Mouse (Mus musculus): ENCODE results near the gene Ccdc27. TPM values are rescaled to one million over a fixed set of nuclear protein-coding genes. Genes with fewer than 3 reads are reported as not detected.

Ccdc27 gene
- polyA plus RNA-seq, 1 experiment from 2014 or later: not detected

GRCm38 (mm10) chr4:154024729-154025521 lies 17.6 kb downstream of the Ccdc27 start:
- H3K9ac ChIP-seq: no peak overlapping the region
- H3K36me3 ChIP-seq: peaks cover 24% of the 10 kb centered on the region
- H3K4me3 ChIP-seq: no peak overlapping the region
- H3K27ac ChIP-seq: no peak overlapping the region
- peaks cover 31% of the 10 kb centered on the region for H3K4me1 ChIP-seq
- H3K9me3 ChIP-seq (replicated peaks): no peaks in the 10 kb centered on the region
- no peak for ATAC-seq (ENCODE audit: low FRiP score)
- WGBS: 35% methylated on average over 17 of the region's 17 CpGs
- H3K4me2 ChIP-seq (replicated peaks): peak overlapping the region; percentile 52
- H3K27me3 ChIP-seq: peaks cover 38% of the 10 kb centered on the region

GRCm38 (mm10) chr4:154023754-154024601 lies 18.5 kb downstream of the Ccdc27 start:
- no peak for ATAC-seq (ENCODE audit: low FRiP score)
- WGBS: 32% methylated on average over 8 of the region's 8 CpGs

DNA sequence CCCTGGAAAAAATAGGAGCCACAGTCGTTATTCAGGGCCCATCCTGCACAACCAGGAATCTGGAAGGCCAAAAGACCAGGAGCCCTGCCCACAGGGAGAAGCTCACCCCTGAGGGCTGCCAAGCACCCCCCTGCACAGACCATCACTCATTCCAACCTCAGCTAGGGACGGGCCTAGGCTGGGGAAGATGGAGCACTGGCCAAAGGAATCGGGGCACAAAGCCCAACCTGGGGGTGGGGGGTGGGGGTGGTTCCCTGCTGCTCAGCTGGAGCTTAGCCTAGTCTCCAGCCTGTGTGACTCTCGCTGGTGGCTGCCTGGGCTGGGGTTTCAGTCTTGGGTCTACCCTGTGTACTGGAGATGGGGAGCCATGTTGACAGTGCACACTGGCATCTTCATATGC lies 19.6 kb downstream of the Ccdc27 start:
- Histone ChIP-seq H3K4me3 (no peak overlapping the region), H3K9ac (no peak overlapping the region), H3K27me3 (peaks cover 38% of the 10 kb centered on the region), H3K4me2 (replicated peaks) (no peak overlapping the region), H3K27ac (no peak overlapping the region), H3K9me3 (replicated peaks) (no peaks in the 10 kb centered on the region), H3K4me1 (peaks cover 31% of the 10 kb centered on the region), H3K36me3 (peaks cover 45% of the 10 kb centered on the region)
- ATAC-seq (ENCODE audit: low FRiP score): no peak
- 36% methylated on average over 4 of the region's 4 CpGs for WGBS

More at GRCm38 (mm10) chr4:154023754-154024601, 18.5 kb downstream of the Ccdc27 start:
- Histone ChIP-seq H3K4me3 (no peak overlapping the region), H3K9ac (no peak overlapping the region), H3K4me1 (peaks cover 31% of the 10 kb centered on the region), H3K27me3 (peaks cover 38% of the 10 kb centered on the region), H3K4me2 (replicated peaks) (no peak overlapping the region), H3K36me3 (peaks cover 34% of the 10 kb centered on the region), H3K9me3 (replicated peaks) (no peaks in the 10 kb centered on the region), H3K27ac (no peak overlapping the region)

- peaks cover 35% of the 10 kb centered on the region for H3K27me3 ChIP-seq
- H3K4me3 ChIP-seq: no peak overlapping the region
- 72% methylated on average over 4 of the region's 4 CpGs for WGBS
- no peak for ATAC-seq (ENCODE audit: low FRiP score)
- H3K36me3 ChIP-seq: peaks cover 50% of the 10 kb centered on the region
- H3K9ac ChIP-seq: no peak overlapping the region
- no peak overlapping the region for H3K27ac ChIP-seq
- peaks cover 31% of the 10 kb centered on the region for H3K4me1 ChIP-seq
- H3K9me3 ChIP-seq (replicated peaks): no peaks in the 10 kb centered on the region
- no peak overlapping the region for H3K4me2 ChIP-seq (replicated peaks)
Observed at GRCm38 (mm10) chr4:154022407-154022806, 20.1 kb downstream of the Ccdc27 start.

- Histone ChIP-seq H3K9ac (no peak overlapping the region), H3K4me1 (peaks cover 30% of the 10 kb centered on the region), H3K4me2 (replicated peaks) (no peak overlapping the region), H3K4me3 (no peak overlapping the region), H3K9me3 (replicated peaks) (no peaks in the 10 kb centered on the region), H3K27ac (no peak overlapping the region), H3K27me3 (peaks cover 26% of the 10 kb centered on the region), H3K36me3 (peaks cover 59% of the 10 kb centered on the region)
- ATAC-seq (ENCODE audit: low FRiP score): no peak
- WGBS: 93% methylated on average over 9 of the region's 9 CpGs
Observed at GRCm38 (mm10) chr4:154021432-154021831, 21.0 kb downstream of the Ccdc27 start.

GRCm38 (mm10) chr4:154019571-154019970 lies 22.9 kb downstream of the Ccdc27 start:
- Histone ChIP-seq H3K27ac (no peak overlapping the region), H3K9me3 (replicated peaks) (no peaks in the 10 kb centered on the region), H3K4me3 (no peak overlapping the region), H3K4me2 (replicated peaks) (no peak overlapping the region), H3K9ac (no peak overlapping the region), H3K36me3 (peaks cover 78% of the 10 kb centered on the region), H3K27me3 (peaks cover 12% of the 10 kb centered on the region), H3K4me1 (peaks cover 16% of the 10 kb centered on the region)
- ATAC-seq (ENCODE audit: low FRiP score): no peak
- WGBS: 80% methylated on average over 7 of the region's 7 CpGs

DNA sequence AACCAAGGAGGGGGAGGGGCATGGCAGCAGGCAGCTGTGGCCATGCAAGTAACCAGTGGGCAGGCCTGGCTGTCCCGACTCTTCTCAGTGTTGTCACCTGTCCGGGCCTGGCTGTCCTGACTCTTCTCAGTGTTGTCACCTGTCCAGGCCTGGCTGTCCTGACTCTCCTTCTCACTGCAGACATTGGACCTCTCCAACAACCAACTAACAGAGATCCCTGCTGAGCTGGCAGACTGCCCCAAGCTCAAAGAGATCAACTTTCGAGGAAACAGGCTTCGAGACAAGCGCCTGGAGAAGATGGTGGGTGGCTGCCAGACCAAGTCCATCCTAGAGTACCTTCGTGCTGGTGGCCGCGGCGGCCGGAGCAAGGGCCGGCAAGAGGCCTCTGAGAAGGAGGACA lies 27.0 kb downstream of the Ccdc27 start:
- Histone ChIP-seq H3K9me3 (replicated peaks) (no peaks in the 10 kb centered on the region), H3K4me3 (no peak overlapping the region), H3K27me3 (no peaks in the 10 kb centered on the region), H3K27ac (no peak overlapping the region), H3K4me2 (replicated peaks) (no peak overlapping the region), H3K36me3 (peaks cover 62% of the 10 kb centered on the region), H3K4me1 (peaks cover 22% of the 10 kb centered on the region), H3K9ac (no peak overlapping the region)
- 89% methylated on average over 11 of the region's 11 CpGs for WGBS
- no peak for ATAC-seq (ENCODE audit: low FRiP score)

DNA sequence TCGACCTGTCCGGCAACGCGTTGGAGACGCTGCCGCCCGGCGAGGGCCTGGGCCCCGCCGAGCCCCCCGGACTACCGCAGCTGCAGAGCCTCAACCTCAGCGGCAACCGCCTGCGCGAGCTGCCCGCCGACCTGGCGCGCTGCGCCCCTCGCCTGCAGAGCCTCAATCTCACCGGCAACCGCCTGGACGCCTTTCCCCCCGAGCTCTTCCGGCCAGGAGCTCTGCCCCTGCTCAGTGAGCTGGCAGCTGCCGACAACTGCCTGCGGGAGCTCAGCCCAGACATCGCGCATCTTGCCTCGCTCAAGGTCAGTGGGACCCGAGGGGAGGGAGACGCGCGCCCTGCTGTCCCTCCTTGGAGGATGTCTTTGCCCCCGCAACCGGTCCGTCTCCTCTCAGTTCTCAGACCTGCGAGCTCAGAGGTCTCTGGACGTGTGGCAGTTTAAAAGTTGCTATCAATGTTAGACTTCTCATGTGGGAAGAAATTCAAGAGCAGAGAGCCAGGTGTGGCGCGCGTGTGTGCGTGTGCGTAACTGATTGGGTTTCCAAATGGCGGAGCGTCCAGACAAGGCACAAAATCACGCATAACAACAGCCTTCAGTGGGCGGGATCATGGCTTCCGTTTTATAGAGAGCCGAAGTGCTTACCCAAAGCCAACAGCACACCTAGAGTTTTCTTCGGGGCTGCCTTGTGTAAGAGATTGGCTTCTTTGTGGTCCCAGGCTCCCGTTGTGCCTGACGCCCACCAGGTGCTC lies 30.2 kb downstream of the Ccdc27 start:
- H3K9ac ChIP-seq: peak overlapping the region; percentile 96
- no peak for ATAC-seq (ENCODE audit: low FRiP score)
- H3K27ac ChIP-seq: peak overlapping the region; percentile 72
- H3K4me2 ChIP-seq (replicated peaks): peak overlapping the region; percentile 96
- H3K27me3 ChIP-seq: no peaks in the 10 kb centered on the region
- 3% methylated on average over 55 of the region's 55 CpGs for WGBS
- H3K9me3 ChIP-seq (replicated peaks): no peaks in the 10 kb centered on the region
- peaks cover 32% of the 10 kb centered on the region for H3K36me3 ChIP-seq
- peaks cover 22% of the 10 kb centered on the region for H3K4me1 ChIP-seq
- peak overlapping the region; percentile 100 for H3K4me3 ChIP-seq

DNA sequence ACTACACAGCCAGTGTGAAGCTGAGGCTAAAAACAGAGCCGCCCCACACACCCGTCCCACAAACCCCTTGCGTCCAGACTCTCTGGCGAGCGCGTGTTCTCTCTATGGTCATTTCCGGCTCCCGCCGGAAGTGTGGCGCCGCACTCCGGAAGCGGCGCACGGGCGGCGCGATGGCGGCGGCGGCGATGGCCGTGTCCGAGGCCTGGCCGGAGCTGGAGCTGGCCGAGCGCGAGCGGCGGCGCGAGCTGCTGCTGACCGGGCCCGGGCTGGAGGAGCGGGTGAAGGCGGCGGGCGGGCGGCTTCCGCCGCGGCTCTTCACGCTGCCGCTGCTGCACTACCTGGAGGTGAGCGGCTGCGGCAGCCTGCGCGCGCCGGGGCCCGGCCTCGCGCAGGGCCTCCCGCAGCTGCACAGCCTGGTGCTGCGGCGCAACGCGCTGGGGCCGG lies 30.8 kb downstream of the Ccdc27 start, which contains the start of gene Lrrc47:
Lrrc47 (plus strand) TSS at position 86 of the 444 bp plus-strand sequence.
- Histone ChIP-seq H3K27ac (peak within 1 kb of the TSS; percentile 72), H3K36me3 (peaks cover 32% of the 10 kb centered on the region), H3K9me3 (replicated peaks) (no peaks in the 10 kb centered on the region), H3K9ac (peak within 1 kb of the TSS; percentile 96), H3K4me1 (peaks cover 22% of the 10 kb centered on the region), H3K27me3 (no peaks in the 10 kb centered on the region), H3K4me3 (peak within 1 kb of the TSS; percentile 100), H3K4me2 (replicated peaks) (peak within 1 kb of the TSS; percentile 96)
- WGBS: under 1% methylated on average over 53 of the region's 59 CpGs
- ATAC-seq (ENCODE audit: low FRiP score): peak; percentile 92

DNA sequence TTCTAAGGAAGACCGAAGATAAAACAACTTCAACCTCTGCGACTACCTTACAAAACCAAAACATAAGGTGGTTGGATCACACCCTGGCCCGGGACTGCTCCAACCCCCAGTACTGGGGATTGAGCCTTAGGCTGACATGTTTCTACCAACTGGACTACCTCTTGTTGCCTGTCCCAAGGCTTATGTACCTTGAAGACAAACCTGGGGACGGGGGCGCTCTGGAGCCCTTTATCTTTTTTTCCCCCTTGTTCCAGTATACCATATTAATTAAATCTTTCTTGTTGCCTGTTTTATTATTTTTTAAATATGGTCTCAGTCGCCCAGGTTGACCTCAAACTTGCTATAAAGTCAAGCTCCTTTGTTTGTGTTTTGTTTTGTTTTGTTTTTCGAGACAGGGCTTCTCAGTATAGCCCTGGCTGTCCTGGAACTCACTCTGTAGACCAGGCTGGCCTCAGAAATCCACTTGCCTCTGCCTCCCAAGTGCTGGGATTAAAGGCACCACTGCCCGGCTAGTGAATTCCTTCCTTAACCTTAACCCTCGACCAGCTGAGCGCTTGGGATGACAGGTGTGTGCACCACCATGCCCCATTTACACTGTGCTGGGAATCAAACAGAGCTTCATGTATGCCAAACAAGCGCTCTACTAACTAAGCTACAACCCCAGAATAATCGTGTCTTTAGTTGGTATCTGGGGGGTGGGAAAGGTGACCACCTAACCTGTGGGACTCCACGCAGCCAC lies 31.4 kb downstream of the Ccdc27 start:
- H3K27me3 ChIP-seq: no peaks in the 10 kb centered on the region
- peak overlapping the region; percentile 96 for H3K9ac ChIP-seq
- H3K9me3 ChIP-seq (replicated peaks): no peaks in the 10 kb centered on the region
- no peak overlapping the region for H3K27ac ChIP-seq
- peak overlapping the region; percentile 96 for H3K4me2 ChIP-seq (replicated peaks)
- WGBS: 28% methylated on average over 13 of the region's 13 CpGs
- peaks cover 32% of the 10 kb centered on the region for H3K36me3 ChIP-seq
- peak; percentile 72 for ATAC-seq (ENCODE audit: low FRiP score)
- H3K4me3 ChIP-seq: peak overlapping the region; percentile 100
- H3K4me1 ChIP-seq: peaks cover 22% of the 10 kb centered on the region

GRCm38 (mm10) chr4:154007759-154008158 lies 34.7 kb downstream of the Ccdc27 start:
- Histone ChIP-seq H3K4me1 (peaks cover 11% of the 10 kb centered on the region), H3K27ac (no peak overlapping the region), H3K27me3 (no peaks in the 10 kb centered on the region), H3K4me2 (replicated peaks) (no peak overlapping the region), H3K36me3 (peaks cover 46% of the 10 kb centered on the region), H3K9me3 (replicated peaks) (no peaks in the 10 kb centered on the region), H3K4me3 (no peak overlapping the region), H3K9ac (no peak overlapping the region)
- ATAC-seq (ENCODE audit: low FRiP score): no peak
- 85% methylated on average over 4 of the region's 4 CpGs for WGBS

Data from hindbrain, embryonic 12.5 days (tissue).